Mouse (Mus musculus): Measurements from ENCODE around the gene Plekha8.

Gene Plekha8

DNA sequence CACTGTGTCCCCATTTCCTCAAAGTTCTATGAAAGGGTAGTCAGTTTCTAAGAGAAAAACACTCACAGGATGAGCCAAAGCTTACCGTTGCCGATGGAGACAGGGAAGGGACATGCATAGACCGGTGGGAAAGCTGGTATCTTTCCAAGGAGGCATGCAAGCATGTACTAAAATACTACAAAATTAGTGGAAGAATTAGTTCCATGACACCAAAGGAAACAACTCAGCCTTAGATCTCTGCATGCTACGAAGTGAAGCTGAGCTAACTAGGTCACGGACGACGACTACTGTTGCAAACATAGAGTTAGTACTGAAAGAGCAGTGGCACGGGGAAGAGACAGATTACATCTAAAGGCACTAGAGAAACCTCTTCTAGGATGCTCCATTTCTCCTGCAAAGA is 8.0 kb upstream of the Plekha8 start:
- DNase-seq (ENCODE audit: low spot score in 2 of 2): no peak

DNA sequence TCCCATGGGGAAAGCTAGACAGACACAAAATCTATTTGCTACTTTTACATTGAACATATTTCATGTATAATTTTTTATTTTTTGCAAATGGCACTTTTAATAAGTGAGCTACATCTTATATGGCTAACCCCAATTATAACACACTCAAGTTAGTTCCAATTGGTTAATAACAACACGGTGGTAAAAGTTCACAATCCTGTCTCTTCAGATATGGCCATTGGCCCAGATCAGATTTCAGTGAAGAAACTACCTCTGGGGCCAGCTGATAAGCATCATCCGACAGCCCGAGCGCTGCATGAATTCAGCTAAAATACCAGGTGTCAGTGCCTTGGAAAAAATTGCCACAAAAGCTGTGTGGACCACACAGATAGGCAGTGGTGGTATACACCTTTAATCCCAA is 7.2 kb upstream of the Plekha8 start:
- DNase-seq (ENCODE audit: low spot score in 2 of 2): no peak

DNA sequence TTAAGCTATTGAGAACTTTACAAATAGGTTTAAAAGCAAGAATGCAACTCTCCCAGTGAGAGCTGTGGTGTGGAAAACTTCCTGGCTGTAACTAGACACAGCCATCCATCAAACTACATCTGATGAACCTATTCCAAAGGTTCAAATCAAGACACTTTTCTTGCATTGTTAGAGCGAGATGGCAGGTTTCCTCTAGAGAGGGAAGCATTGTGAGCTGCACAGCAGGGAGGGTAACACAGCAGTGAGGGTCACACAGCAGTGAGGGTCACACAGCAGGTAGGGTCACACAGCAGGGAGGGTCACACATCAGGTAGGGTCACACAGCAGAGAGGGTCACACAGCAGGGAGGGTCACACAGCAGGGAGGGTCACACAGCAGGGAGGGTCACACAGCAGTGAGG is 6.7 kb upstream of the Plekha8 start:
- no peak for DNase-seq (ENCODE audit: low spot score in 2 of 2)

DNA sequence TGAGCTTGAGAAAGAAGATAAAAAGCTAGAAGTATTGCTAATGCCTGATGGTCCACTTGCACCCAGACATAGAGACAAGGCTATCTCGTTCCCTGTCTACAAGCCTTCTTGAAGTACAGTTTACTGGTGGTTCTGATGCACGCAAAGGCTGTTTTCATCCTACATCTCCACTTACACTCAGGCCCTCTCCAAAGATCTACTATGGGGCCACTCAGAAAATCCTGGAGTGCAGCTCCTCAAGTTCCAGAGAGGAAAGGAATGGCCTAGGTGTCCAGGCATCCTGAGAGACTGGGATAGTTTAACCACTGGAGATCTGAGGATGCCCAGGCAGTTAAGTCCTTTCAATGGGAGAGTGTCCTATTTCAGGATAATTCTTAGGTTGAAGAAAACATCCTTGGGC is 4.2 kb upstream of the Plekha8 start:
- no peak for DNase-seq (ENCODE audit: low spot score in 2 of 2)

DNA sequence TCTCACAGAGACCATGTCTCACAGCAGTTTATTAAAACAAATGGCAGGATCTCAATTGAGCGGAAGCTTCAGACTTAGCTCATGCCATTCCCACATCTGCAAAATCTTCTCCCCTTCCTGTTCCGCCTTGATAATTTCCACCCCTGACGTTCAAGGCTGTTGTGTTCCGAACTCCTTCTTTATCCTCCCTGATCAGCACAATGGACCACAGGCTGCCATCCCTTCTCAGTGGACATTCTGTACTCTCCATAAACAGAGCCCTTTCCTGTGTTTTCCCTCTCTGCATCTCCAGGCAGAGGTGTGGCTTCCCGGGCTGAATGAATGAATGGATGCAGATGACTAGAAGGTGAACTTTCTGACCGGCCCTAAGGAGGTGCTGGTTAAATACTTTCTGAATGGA is 3.1 kb upstream of the Plekha8 start:
- DNase-seq (ENCODE audit: low spot score in 2 of 2): no peak

GRCm38 (mm10) chr6:54592938-54593535 is 1.9 kb upstream of the Plekha8 start:
- DNase-seq (ENCODE audit: low spot score in 2 of 2): peak; percentile 86 to 90

GRCm38 (mm10) chr6:54593766-54594468 is 994 bp upstream of the Plekha8 start:
- DNase-seq (ENCODE audit: low spot score in 2 of 2): no peak

- no peak for DNase-seq (ENCODE audit: low spot score in 2 of 2)
These were observed 493 bp downstream of the Plekha8 start for GRCm38 (mm10) chr6:54595330-54595878.

DNA sequence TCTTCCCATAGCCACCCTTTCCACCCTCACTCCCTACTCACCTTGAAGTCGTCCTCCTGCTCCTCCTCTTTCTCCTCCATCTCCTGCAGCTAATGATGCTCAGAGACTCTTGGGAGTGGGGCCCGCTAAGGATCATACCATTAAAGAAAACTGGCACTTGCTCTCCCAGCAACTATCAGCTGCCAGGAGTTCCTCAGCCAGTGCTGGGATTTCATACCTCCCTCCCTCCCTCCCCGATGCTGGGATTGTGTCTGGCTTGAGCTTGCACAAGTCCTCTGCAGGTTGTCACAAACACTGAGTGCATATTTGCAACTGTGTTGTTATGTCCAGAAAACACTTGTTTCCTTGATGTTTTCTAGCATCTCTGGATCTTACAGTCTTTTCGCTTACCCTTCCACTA is 2.3 kb downstream of the Plekha8 start, which contains the start of gene Fkbp14:
Gene Fkbp14, minus strand, starts transcription at position 101 of the 400 bp plus-strand sequence.
- DNase-seq (ENCODE audit: low spot score in 2 of 2): no peak

- DNase-seq (ENCODE audit: low spot score in 2 of 2): no peak
These were observed 2.8 kb downstream of the Plekha8 start for GRCm38 (mm10) chr6:54597711-54598110.

- DNase-seq (ENCODE audit: low spot score in 2 of 2): no peak
These were observed 5.9 kb downstream of the Plekha8 start for GRCm38 (mm10) chr6:54600681-54601347.

- no peak for DNase-seq (ENCODE audit: low spot score in 2 of 2)
These were observed 8.0 kb downstream of the Plekha8 start for GRCm38 (mm10) chr6:54602891-54603290.

- peak in 1 of 2 experiments; percentile 33 for DNase-seq (ENCODE audit: low spot score in 2 of 2)
These were observed 9.2 kb downstream of the Plekha8 start for GRCm38 (mm10) chr6:54604001-54604715.

GRCm38 (mm10) chr6:54606241-54606640 is 11.3 kb downstream of the Plekha8 start:
- peak in 1 of 2 experiments; percentile 6 for DNase-seq (ENCODE audit: low spot score in 2 of 2)

DNA sequence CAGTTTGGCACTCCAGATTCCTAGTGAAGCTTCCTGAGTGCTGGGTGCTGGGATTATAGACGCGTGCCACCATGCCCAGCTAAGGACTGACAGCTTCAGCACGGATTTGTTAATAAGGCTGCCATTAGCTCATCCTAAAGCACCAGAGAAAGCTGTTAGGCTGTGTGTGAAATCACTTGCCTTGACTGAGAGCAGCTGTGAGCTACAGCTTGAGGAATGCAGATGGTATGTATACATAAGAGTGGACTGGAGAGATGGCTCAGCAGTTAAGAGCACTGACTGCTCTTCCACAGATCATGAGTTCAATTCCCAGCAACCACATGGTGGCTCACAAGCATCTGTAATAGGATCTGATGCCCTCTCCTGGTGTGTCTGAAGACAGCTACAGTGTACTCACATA is 22.5 kb downstream of the Plekha8 start:
- DNase-seq (ENCODE audit: low spot score in 2 of 2): no peak

DNA sequence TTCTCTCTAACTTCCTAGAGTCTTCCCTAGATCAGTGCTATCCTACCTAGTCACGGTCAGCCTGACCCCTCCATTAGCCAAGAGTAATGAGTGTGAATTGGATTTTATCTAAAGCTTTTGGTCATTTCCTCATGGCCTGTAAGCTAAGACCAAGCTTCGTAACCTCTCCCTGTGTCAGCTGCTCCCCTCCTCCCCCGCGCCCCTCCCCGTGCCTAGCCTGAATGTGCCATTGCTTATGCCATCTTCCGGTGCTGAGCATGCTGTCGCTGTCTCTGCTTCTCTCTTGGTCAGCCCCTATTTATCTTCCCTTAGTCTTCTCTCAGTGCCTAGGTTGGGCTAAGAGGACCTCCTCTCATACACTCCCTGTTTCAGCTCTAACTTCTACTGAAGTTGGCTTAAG is 24.6 kb downstream of the Plekha8 start:
- no peak for DNase-seq (ENCODE audit: low spot score in 2 of 2)

DNA sequence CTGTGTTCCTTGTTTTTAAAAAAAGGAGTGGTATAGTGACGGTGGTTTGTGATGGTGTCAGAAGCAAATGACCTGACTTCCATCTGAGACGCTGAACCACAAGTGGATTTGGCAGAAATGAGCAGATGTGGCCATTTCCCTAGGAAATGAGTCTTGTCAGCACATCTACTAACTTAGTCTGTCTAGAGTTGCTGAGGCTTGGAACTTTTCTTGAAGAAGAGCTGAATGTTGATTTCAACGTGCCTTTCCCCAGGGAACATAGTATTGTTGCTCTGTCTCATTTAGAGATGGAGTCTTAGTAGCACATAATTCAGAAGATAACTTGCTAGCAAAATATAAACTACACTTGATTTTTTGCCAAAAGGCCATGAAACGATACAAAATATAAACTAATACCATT is 25.4 kb downstream of the Plekha8 start:
- DNase-seq (ENCODE audit: low spot score in 2 of 2): no peak

- DNase-seq (ENCODE audit: low spot score in 2 of 2): no peak
These were observed 33.5 kb downstream of the Plekha8 start for GRCm38 (mm10) chr6:54628381-54628780.

GRCm38 (mm10) chr6:54629734-54630133 is 34.8 kb downstream of the Plekha8 start:
- DNase-seq (ENCODE audit: low spot score in 2 of 2): peak; percentile 12 to 22

DNA sequence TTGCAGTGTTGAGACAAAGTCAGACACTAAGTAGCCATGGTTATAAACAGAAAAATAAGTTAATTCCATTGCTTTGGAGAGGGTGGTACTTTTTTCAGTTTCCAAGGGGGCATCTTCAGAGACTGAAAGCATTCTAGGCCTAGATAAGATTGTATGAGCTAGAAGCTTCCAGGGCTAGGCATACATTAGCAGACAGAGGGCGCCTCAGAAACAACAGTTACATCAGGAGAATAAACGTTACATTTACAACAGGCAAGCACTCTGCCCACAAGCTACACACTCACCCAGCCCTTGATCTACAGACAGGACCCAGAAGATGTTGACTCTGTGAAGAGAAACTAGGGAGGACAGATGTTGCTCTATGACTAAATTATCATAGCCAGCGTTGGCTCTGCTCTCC is 36.6 kb downstream of the Plekha8 start:
- DNase-seq (ENCODE audit: low spot score in 2 of 2): no peak

DNA sequence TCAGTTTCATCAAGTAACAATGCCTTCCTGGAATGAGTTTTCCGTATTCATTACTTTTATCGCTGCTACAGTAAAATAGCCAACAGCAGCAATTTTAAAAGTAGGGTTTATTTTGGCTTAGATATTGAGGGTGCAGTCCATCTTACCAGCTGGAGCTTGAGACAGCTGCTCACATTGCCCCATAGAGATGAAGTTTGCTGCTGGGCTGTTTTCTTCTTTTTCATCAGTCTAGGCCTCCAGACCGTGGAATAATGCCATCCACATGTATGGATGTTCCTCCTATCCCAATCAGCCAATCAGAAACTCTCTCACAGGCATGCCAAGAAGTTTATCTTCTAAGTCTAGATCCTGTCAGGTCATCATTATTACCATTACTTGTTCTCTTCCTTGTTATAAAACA is 45.0 kb downstream of the Plekha8 start:
- no peak for DNase-seq (ENCODE audit: low spot score in 2 of 2)

DNA sequence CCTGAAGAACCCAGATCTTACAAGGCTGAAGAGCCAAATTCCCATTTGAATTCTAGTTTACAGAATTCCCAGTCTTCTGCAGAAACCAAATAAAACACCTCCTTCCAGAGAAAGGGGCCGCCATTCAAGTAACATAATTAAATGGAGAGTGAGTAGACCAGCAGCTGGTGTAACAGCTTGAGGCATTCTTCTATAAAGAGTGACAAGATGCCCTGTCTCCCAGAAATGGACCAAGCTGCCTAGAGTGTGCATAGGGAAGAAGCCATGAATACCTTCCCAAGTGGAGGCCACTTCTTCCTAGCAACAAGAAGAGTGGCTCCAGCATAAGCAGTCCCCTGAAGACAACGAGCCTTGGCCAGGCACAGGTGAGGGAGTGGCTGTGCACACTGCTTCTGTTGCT is 47.0 kb downstream of the Plekha8 start:
- no peak for DNase-seq (ENCODE audit: low spot score in 2 of 2)
